Mouse (Mus musculus): ENCODE results near the gene Gucy2d.

- no peak for TF ChIP-seq CTCF (IDR thresholded peaks at IDR 0.05; ENCODE audit: borderline replicate concordance, extremely low read depth, insufficient read depth, insufficient read length)
- TF ChIP-seq POLR2A (IDR thresholded peaks at IDR 0.05; ENCODE audit: borderline replicate concordance, extremely low read depth, insufficient read depth, insufficient read length, poor library complexity, severe bottlenecking) = no peak
Observed at GRCm38 (mm10) chr7:98490328-98490727, 50.1 kb downstream of the Gucy2d start.

Measured in brain, embryonic 14.5 days (tissue).